Mouse (Mus musculus) limb, embryonic 14.5 days (tissue): Measurements from ENCODE around the gene Ctrc. TPM values are rescaled to one million over a fixed set of nuclear protein-coding genes. Genes with fewer than 3 reads are reported as not detected.

Experiments
- ATAC-seq: fragments of 200-750 bp; cut with Nextera tagmentation; 2 replicates; pipeline ENCODE4 v1.8.0; 2017; ENCODE audit warnings: low read depth, moderate number of reproducible peaks, moderate TSS enrichment; ENCODE audit not compliant: low FRiP score
- DNase-seq: peaks from one replicate; pipeline ENCODE4 v3.0.0-alpha.2; 2015; ENCODE audit warnings: low spot score
- H3K27ac ChIP-seq: fragments of 300-500 bp; sonication (generic); replicated peaks from 2 replicates; pipeline ENCODE4 v1.5.1; 2014; ENCODE audit warnings: low read depth, mild to moderate bottlenecking, low read length, moderate library complexity, mixed read lengths
- H3K27me3 ChIP-seq: fragments of 300-500 bp; sonication (generic); 2 replicates; pipeline ENCODE4 v1.6.1; 2014; ENCODE audit warnings: low read length, mixed read lengths; ENCODE audit not compliant: control insufficient read depth, insufficient read depth
- H3K36me3 ChIP-seq: fragments of 300-500 bp; sonication (generic); 2 replicates; pipeline ENCODE4 v1.6.1; 2014; ENCODE audit warnings: mild to moderate bottlenecking, low read length, moderate library complexity, mixed read lengths; ENCODE audit not compliant: control insufficient read depth, insufficient read depth
- H3K4me1 ChIP-seq: fragments of 300-500 bp; sonication (generic); 2 replicates; pipeline ENCODE4 v1.6.1; 2014; ENCODE audit warnings: antibody characterized with exemption, low read length, mixed read lengths; ENCODE audit not compliant: control insufficient read depth, insufficient read depth
- H3K4me2 ChIP-seq: fragments of 300-500 bp; sonication (generic); replicated peaks from 2 replicates; pipeline ENCODE4 v1.6.1; 2014; ENCODE audit warnings: low read depth, mild to moderate bottlenecking, low read length, moderate library complexity; ENCODE audit not compliant: severe bottlenecking
- H3K4me3 ChIP-seq: fragments of 300-500 bp; sonication (generic); replicated peaks from 2 replicates; pipeline ENCODE4 v1.5.1; 2014; ENCODE audit warnings: low read length
- H3K9ac ChIP-seq: fragments of 300-500 bp; sonication (generic); 2 replicates; pipeline ENCODE4 v1.6.1; 2014; ENCODE audit warnings: mild to moderate bottlenecking, low read depth, low read length, moderate library complexity; ENCODE audit not compliant: severe bottlenecking
- H3K9me3 ChIP-seq: fragments of 300-500 bp; sonication (generic); 2 replicates; pipeline ENCODE4 v1.6.1; 2016; ENCODE audit warnings: low read length; ENCODE audit not compliant: control insufficient read depth
- POLR2A ChIP-seq: fragments of 200-500 bp; IDR thresholded peaks from 2 replicates; pipeline ENCODE4 v1.8.0; 2012; ENCODE audit warnings: inconsistent platforms, mild to moderate bottlenecking, moderate library complexity, borderline replicate concordance; ENCODE audit not compliant: insufficient read depth, insufficient read length; ENCODE audit errors: extremely low read depth
- WGBS: fragments of 180-500 bp; shearing (Covaris S2); extraction: QIAGEN DNeasy Blood & Tissue Kit; methylation state at CpG from one replicate; pipeline ENCODE4 v1.1.7; 2014; 5-methylcytosine and 5-hydroxymethylcytosine counted together
- polyA plus RNA-seq, 2 experiments: library from polyadenylated mRNA; depleted of rRNA in 1 of 2; stranded (reverse) in 1 of 2; unstranded in 1 of 2; fragments of >200 nt; fragmentation: Nextera tagmentation in 1 of 2; extraction: Ambion mirVana in 1 of 2; gene quantifications; 2 replicates each; pipeline versions ENCODE4 v1.2.1 to v1.2.3; 2012 to 2014

Gene Ctrc
- polyA plus RNA-seq, 2 experiments = not detected

DNA sequence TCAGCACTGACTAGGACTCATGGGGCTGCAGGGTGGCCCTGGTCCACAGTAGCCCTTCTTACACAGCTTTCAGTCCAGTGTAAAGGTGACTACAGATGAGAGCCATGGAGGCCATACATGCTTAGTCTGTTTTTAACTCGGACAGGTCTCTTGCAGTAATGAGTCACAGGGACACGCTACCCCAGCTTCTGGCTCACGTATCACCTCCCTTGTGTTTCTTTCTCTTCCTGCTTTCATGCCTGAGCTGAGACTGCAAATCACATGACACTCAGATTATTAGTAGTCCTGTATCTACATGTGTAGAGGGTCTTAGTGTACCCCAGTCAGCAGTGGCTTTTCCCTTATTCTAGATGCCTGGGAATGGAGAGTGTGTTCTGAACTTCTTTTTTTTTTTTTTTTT is 81.2 kb downstream of the Ctrc start:
- WGBS = 93% methylated on average over 3 of the region's 3 CpGs
- H3K27ac ChIP-seq = no peak overlapping the region
- no peaks in the 10 kb centered on the region for H3K27me3 ChIP-seq
- no peak for DNase-seq
- no peak for ATAC-seq
- H3K4me3 ChIP-seq = no peak overlapping the region
- H3K9ac ChIP-seq = no peak overlapping the region
- no peaks in the 10 kb centered on the region for H3K9me3 ChIP-seq
- H3K4me2 ChIP-seq = no peak overlapping the region
- no peak for TF ChIP-seq POLR2A
- peaks cover 21% of the 10 kb centered on the region for H3K4me1 ChIP-seq
- peaks cover 72% of the 10 kb centered on the region for H3K36me3 ChIP-seq

Other genes starting within 250 kb of the Ctrc start
- 52.2 and 59.7 TPM in 2 replicates for gene Fblim1, start 240.3 kb downstream of the Ctrc start, polyA plus RNA-seq (2012; rRNA removed)
- gene Fblim1, start 240.3 kb downstream of the Ctrc start, polyA plus RNA-seq (2014; fragmentation: Nextera tagmentation; extraction: Ambion mirVana) = 33.7 and 43.2 TPM in 2 replicates
- gene Tmem82, start 227.7 kb downstream of the Ctrc start, polyA plus RNA-seq (2012; rRNA removed) = 0.49 and 0.54 TPM in 2 replicates
- 0.21 TPM in 1 of 2 replicates, not detected in the other for gene Tmem82, start 227.7 kb downstream of the Ctrc start, polyA plus RNA-seq (2014; fragmentation: Nextera tagmentation; extraction: Ambion mirVana)
- 0.16 and 0.26 TPM in 2 replicates for gene Slc25a34, start 222.5 kb downstream of the Ctrc start, polyA plus RNA-seq (2012; rRNA removed)
- gene Slc25a34, start 222.5 kb downstream of the Ctrc start, polyA plus RNA-seq (2014; fragmentation: Nextera tagmentation; extraction: Ambion mirVana) = not detected in 2 replicates
- 51.8 and 67.8 TPM in 2 replicates for gene Plekhm2, start 181.5 kb downstream of the Ctrc start, polyA plus RNA-seq (2012; rRNA removed)
- gene Plekhm2, start 181.5 kb downstream of the Ctrc start, polyA plus RNA-seq (2014; fragmentation: Nextera tagmentation; extraction: Ambion mirVana) = 4.9 and 6.4 TPM in 2 replicates
- gene Rsc1a1, start 160.8 kb downstream of the Ctrc start, polyA plus RNA-seq (2012; rRNA removed) = 9.0 and 11.5 TPM in 2 replicates
- gene Rsc1a1, start 160.8 kb downstream of the Ctrc start, polyA plus RNA-seq (2014; fragmentation: Nextera tagmentation; extraction: Ambion mirVana) = 1.5 and 1.7 TPM in 2 replicates
- gene Ddi2, start 122.9 kb downstream of the Ctrc start, polyA plus RNA-seq (2012; rRNA removed) = 21.9 and 22.1 TPM in 2 replicates
- 18.5 and 20.0 TPM in 2 replicates for gene Ddi2, start 122.9 kb downstream of the Ctrc start, polyA plus RNA-seq (2014; fragmentation: Nextera tagmentation; extraction: Ambion mirVana)
- gene Agmat, start 99.7 kb downstream of the Ctrc start, polyA plus RNA-seq (2012; rRNA removed) = 0.21 TPM in 1 of 2 replicates, not detected in the other
- not detected in 2 replicates for gene Agmat, start 99.7 kb downstream of the Ctrc start, polyA plus RNA-seq (2014; fragmentation: Nextera tagmentation; extraction: Ambion mirVana)
- 11.9 and 12.4 TPM in 2 replicates for gene Dnajc16, start 55.4 kb downstream of the Ctrc start, polyA plus RNA-seq (2012; rRNA removed)
- gene Dnajc16, start 55.4 kb downstream of the Ctrc start, polyA plus RNA-seq (2014; fragmentation: Nextera tagmentation; extraction: Ambion mirVana) = 2.8 and 3.2 TPM in 2 replicates
- gene Casp9, start 52.7 kb downstream of the Ctrc start, polyA plus RNA-seq (2012; rRNA removed) = 20.4 and 24.8 TPM in 2 replicates
- gene Casp9, start 52.7 kb downstream of the Ctrc start, polyA plus RNA-seq (2014; fragmentation: Nextera tagmentation; extraction: Ambion mirVana) = 11.2 and 13.8 TPM in 2 replicates
- 0.19 and 0.47 TPM in 2 replicates for gene Cela2a, start 20.2 kb downstream of the Ctrc start, polyA plus RNA-seq (2012; rRNA removed)
- gene Cela2a, start 20.2 kb downstream of the Ctrc start, polyA plus RNA-seq (2014; fragmentation: Nextera tagmentation; extraction: Ambion mirVana) = not detected in 2 replicates
- gene Efhd2, start 28.6 kb upstream of the Ctrc start, polyA plus RNA-seq (2012; rRNA removed) = 57.8 and 71.4 TPM in 2 replicates
- gene Efhd2, start 28.6 kb upstream of the Ctrc start, polyA plus RNA-seq (2014; fragmentation: Nextera tagmentation; extraction: Ambion mirVana) = 45.7 and 49.8 TPM in 2 replicates
- 1.8 and 2.7 TPM in 2 replicates for gene Fhad1, start 168.7 kb upstream of the Ctrc start, polyA plus RNA-seq (2012; rRNA removed)
- gene Fhad1, start 168.7 kb upstream of the Ctrc start, polyA plus RNA-seq (2014; fragmentation: Nextera tagmentation; extraction: Ambion mirVana) = 2.8 and 3.1 TPM in 2 replicates
- 11.6 and 12.0 TPM in 2 replicates for gene Tmem51, start 237.9 kb upstream of the Ctrc start, polyA plus RNA-seq (2012; rRNA removed)
- 18.8 and 19.2 TPM in 2 replicates for gene Tmem51, start 237.9 kb upstream of the Ctrc start, polyA plus RNA-seq (2014; fragmentation: Nextera tagmentation; extraction: Ambion mirVana)